Mouse (Mus musculus) neural tube, postnatal 0 days (tissue): ENCODE data around the gene Olfr1094. TPM values are rescaled to one million over a fixed set of nuclear protein-coding genes. Genes with fewer than 3 reads are reported as not detected.

Experiments used
- polyA plus RNA-seq: library from polyadenylated mRNA; unstranded; fragments of >200 nt; fragmentation: Nextera tagmentation; extraction: Ambion mirVana; gene quantifications from 2 replicates; pipeline ENCODE4 v1.2.1, GENCODE M21; 2015

The Olfr1094 gene
- not detected in 2 replicates for polyA plus RNA-seq

DNA sequence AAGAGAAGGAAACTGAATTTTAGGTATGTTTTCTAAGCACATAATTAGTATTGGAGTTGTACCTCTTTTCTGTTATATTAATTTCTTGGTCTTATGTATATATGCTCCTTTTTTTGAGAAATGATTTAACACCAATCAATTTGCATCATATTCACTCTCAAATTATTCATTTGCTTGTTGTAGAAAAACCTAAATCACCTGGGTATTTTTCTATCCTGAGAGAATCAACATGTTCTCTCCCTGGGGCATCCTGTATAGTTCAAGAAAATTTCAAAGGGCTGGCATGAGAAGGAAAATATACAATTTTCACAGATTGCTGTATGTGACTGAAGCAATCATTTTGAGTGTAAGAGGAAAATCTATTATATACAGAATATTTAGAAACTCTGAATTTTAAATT, at the start of gene Olfr1094:
Olfr1094 (plus strand) TSS at position 301 of the 400 bp plus-strand sequence.

DNA sequence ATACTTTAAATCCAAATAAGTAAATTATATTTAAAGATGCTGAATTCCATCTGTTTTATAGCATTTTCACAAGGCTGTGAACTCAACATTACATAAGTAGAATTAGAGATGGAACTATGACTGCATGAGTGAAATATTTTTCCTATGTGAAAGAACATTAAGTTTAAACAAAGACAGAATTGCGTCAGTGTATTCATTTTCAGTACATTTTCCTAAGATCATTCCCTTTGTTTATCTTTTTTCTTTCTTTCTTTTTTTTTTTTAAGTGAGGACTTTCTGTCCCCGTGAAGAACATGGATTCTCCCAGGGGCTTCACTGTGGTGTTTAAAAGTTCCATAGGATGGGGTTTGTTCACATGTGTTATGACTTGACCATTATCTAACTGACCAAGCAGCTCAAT, 42.3 kb upstream of the Olfr1094 start, which contains the start of gene Olfr1093:
Olfr1093 (plus strand) TSS at position 301 of the 400 bp plus-strand sequence.

DNA sequence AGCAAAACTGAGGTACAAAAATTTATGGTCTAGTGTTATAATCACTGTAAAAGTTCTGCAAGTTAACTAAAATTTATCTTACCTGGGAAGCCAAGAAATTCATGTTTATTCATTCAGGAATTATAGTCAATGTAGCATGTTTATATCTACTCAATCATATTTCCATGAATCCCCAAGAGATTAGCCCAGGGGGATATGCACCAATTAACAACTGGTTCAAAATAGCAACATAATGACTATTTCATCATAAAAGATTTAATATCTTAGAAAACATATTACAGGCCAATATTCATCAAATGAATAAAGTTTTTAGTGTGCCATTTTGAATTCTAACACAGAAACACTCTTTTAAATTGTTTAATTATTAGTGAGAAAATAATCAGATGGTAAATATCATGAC, 14.5 kb upstream of the Olfr1094 start, which contains the start of gene Olfr141:
Olfr141 (minus strand) TSS at position 101 of the 400 bp plus-strand sequence.

DNA sequence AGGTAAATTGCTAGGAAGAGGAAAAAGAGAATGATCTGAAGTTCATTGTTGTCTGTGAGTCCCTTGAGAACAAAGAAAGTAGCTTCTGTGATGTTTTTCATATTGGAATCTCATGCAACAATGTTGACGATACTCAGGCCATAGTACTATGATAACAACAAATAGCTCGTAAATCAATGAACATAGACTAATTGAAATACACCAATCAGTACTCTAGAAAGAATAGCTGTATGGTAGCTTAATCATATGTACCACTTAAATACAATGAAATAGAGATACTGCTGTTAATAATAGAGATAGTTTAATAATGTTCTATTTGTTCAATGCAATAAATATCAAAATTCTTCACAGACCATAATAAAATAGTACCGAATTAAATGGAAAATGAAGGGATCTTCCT, 27.1 kb downstream of the Olfr1094 start, which contains the start of gene Olfr1095:
Olfr1095 (minus strand) TSS at position 101 of the 400 bp plus-strand sequence.

DNA sequence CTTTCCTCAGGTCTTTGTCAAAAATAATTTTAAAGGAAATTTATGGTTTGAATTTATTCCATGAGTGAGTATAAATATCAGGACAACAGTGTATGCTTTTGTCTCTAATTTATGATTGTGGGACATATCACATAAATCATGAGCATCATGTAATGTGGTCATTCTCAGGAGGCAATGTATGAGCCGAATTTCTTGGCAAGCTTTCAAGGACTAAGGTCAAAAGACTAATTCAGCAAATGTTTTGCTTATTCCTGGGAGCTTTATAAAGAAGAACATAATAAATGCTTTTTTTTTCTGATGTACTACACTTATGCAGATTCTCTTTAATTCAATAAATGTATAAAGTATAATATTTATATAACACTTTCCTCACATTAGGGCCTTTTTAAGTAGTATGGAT, 50.2 kb downstream of the Olfr1094 start, which contains the start of gene Gm13723:
Gm13723 (minus strand) TSS at position 101 of the 400 bp plus-strand sequence.

Other genes with a start within 250 kb of the Olfr1094 start
- not detected in 2 replicates for gene Olfr1082, start 225.7 kb upstream of the Olfr1094 start, polyA plus RNA-seq
- gene Olfr1084, start 184.9 kb upstream of the Olfr1094 start, polyA plus RNA-seq = not detected in 2 replicates
- gene Olfr1085, start 162.6 kb upstream of the Olfr1094 start, polyA plus RNA-seq = not detected in 2 replicates
- not detected in 2 replicates for gene Olfr1086, start 144.6 kb upstream of the Olfr1094 start, polyA plus RNA-seq
- gene Olfr1087, start 126.3 kb upstream of the Olfr1094 start, polyA plus RNA-seq = not detected in 2 replicates
- gene Olfr1089, start 91.0 kb upstream of the Olfr1094 start, polyA plus RNA-seq = not detected in 2 replicates
- gene Olfr1090, start 65.7 kb upstream of the Olfr1094 start, polyA plus RNA-seq = not detected in 2 replicates
- not detected in 2 replicates for gene Olfr1093, start 42.2 kb upstream of the Olfr1094 start, polyA plus RNA-seq
- not detected in 2 replicates for gene Olfr141, start 14.6 kb upstream of the Olfr1094 start, polyA plus RNA-seq
- gene Olfr1095, start 27.0 kb downstream of the Olfr1094 start, polyA plus RNA-seq = not detected in 2 replicates
- not detected in 2 replicates for gene Gm13723, start 50.1 kb downstream of the Olfr1094 start, polyA plus RNA-seq
- not detected in 2 replicates for gene Olfr1097, start 67.6 kb downstream of the Olfr1094 start, polyA plus RNA-seq
- gene Olfr1098, start 99.9 kb downstream of the Olfr1094 start, polyA plus RNA-seq = not detected in 2 replicates
- gene Olfr1099, start 136.0 kb downstream of the Olfr1094 start, polyA plus RNA-seq = not detected in 2 replicates
- not detected in 2 replicates for gene Olfr1100, start 155.3 kb downstream of the Olfr1094 start, polyA plus RNA-seq
- not detected in 2 replicates for gene Olfr1101, start 166.6 kb downstream of the Olfr1094 start, polyA plus RNA-seq
- not detected in 2 replicates for gene Olfr1102, start 173.7 kb downstream of the Olfr1094 start, polyA plus RNA-seq
- gene Olfr1104, start 202.4 kb downstream of the Olfr1094 start, polyA plus RNA-seq = not detected in 2 replicates
- gene Olfr1105, start 211.9 kb downstream of the Olfr1094 start, polyA plus RNA-seq = not detected in 2 replicates
- not detected in 2 replicates for gene Olfr1106, start 227.6 kb downstream of the Olfr1094 start, polyA plus RNA-seq